Mouse (Mus musculus) kidney, embryonic 15.5 days (tissue): ENCODE data around the gene Zbtb20. TPM values are rescaled to one million over a fixed set of nuclear protein-coding genes. Genes with fewer than 3 reads are reported as not detected.

ENCODE experiments used
- ATAC-seq: fragments of 200-750 bp; cut with Nextera tagmentation; replicated peaks from 2 replicates; pipeline ENCODE4 v1.8.0; 2017; ENCODE audit warnings: moderate TSS enrichment; ENCODE audit not compliant: low FRiP score
- H3K27ac ChIP-seq: fragments of 300-500 bp; sonication (generic); 2 replicates; pipeline ENCODE4 v1.5.1; 2015; ENCODE audit warnings: mild to moderate bottlenecking, inconsistent platforms
- H3K27me3 ChIP-seq: fragments of 300-500 bp; sonication (generic); 2 replicates; pipeline ENCODE4 v1.6.1; 2015; ENCODE audit warnings: inconsistent platforms
- H3K36me3 ChIP-seq: fragments of 300-500 bp; sonication (generic); 2 replicates; pipeline ENCODE4 v1.6.1; 2015; ENCODE audit warnings: inconsistent platforms
- H3K4me1 ChIP-seq: fragments of 300-500 bp; sonication (generic); 2 replicates; pipeline ENCODE4 v1.6.1; 2015; ENCODE audit warnings: inconsistent platforms
- H3K4me2 ChIP-seq: fragments of 300-500 bp; sonication (generic); 2 replicates; pipeline ENCODE4 v1.6.1; 2015; ENCODE audit warnings: moderate library complexity, mild to moderate bottlenecking, inconsistent platforms
- H3K4me3 ChIP-seq: fragments of 300-500 bp; sonication (generic); replicated peaks from 2 replicates; pipeline ENCODE4 v1.5.1; 2015; ENCODE audit warnings: mild to moderate bottlenecking, inconsistent platforms
- H3K9ac ChIP-seq: fragments of 300-500 bp; sonication (generic); 2 replicates; pipeline ENCODE4 v1.6.1; 2015; ENCODE audit warnings: mild to moderate bottlenecking, inconsistent platforms
- H3K9me3 ChIP-seq: fragments of 300-500 bp; sonication (generic); replicated peaks from 2 replicates; pipeline ENCODE4 v1.6.1; 2016; ENCODE audit warnings: inconsistent platforms
- WGBS: fragments of 180-500 bp; shearing (Covaris S2); methylation state at CpG from one replicate; pipeline ENCODE4 v1.1.7; 2015; ENCODE audit warnings: mixed read lengths; 5-methylcytosine and 5-hydroxymethylcytosine counted together
- polyA plus RNA-seq: library from polyadenylated mRNA; unstranded; fragments of >200 nt; fragmentation: Nextera tagmentation; extraction: Ambion mirVana; gene quantifications from 2 replicates; pipeline ENCODE4 v1.2.1, GENCODE M21; 2015

The Zbtb20 gene
- polyA plus RNA-seq, 1 experiment from 2014 or later: 41.2 TPM

DNA sequence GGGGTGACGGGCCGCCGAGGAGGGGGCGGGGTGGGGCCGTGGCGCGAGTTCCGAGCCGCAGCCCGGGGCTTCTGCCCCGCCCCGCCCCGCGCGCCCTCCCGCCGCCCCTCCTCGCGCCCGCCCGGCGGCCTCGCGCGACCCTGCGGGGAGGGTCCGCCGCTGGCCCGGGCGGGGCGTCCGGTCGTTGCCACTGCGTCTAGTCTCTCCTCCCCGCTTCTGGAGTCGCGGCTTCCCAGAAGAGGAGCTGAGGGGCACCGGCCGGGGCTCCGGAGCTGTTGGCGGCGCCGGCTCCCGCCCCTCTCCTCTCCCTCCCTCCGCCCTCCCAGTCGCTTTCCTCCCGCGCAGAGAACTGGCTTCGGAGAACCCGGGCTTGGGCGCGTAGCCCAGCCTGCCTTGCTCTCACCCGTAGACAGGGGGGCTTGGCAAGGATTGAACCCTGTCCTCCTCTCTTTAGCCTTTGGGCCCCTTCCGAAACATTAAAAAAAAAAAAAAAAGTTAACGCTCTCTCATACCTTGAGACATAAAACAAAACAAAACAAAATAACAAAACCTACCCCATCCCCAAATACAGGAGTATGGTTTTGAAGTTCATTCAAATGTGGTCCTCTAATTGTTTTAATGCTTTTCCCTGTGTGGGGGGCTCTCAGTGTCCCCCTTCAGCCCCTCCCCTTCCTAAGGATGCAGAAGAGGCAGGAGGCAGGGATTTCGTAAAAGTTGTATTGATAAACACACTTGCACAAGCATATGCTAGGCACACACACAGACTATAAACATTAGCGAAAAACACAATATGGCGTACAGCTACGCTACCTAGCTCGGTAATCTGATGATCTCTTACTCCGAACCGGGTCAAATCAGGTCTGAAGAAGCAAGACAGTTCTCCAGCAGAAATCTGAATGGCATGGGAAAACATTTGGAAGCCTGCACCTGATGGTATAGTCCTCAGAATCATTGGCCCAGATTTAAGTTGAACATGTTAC, 630 bp downstream of the Zbtb20 start:
- Histone ChIP-seq H3K36me3 (no peaks in the 10 kb centered on the region), H3K9ac (peak overlapping the region; percentile 70), H3K27me3 (no peaks in the 10 kb centered on the region), H3K4me3 (peak overlapping the region; percentile 70), H3K4me1 (peaks cover 13% of the 10 kb centered on the region; the same call in 1 of the 2 replicates), H3K27ac (peak overlapping the region; percentile 100), H3K4me2 (peak overlapping the region; percentile 66), H3K9me3 (no peaks in the 10 kb centered on the region)
- WGBS: under 1% methylated on average over 45 of the region's 62 CpGs
- peak; percentile 66 for ATAC-seq

DNA sequence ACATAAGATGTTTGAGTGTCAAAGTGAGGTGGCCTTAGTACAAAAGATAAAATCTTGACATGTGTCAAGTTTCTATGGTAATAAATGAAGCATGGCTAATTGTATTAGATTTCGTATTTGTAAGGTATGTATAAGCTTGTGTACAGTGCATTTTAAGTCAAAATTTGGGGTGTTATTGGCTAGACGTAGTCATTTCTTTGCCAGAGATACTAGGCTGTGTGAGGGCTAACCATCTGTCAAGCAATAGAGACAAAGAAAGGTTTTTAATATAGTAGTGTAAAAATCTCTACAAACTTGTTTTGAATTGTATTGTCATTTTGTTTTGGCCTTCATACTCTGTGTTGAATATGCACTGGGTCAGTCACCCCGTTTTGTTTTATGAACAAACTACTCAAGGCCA, 4.4 kb downstream of the Zbtb20 start:
- no peak overlapping the region for H3K27ac ChIP-seq
- H3K4me2 ChIP-seq: no peak overlapping the region
- no peaks in the 10 kb centered on the region for H3K27me3 ChIP-seq
- H3K36me3 ChIP-seq: no peaks in the 10 kb centered on the region
- WGBS: 73% methylated on average over 3 of the region's 3 CpGs
- H3K4me3 ChIP-seq: no peak overlapping the region
- no peak overlapping the region for H3K9ac ChIP-seq
- H3K4me1 ChIP-seq: peaks cover 10% of the 10 kb centered on the region; the same call in 1 of the 2 replicates
- no peak for ATAC-seq
- H3K9me3 ChIP-seq: no peaks in the 10 kb centered on the region

DNA sequence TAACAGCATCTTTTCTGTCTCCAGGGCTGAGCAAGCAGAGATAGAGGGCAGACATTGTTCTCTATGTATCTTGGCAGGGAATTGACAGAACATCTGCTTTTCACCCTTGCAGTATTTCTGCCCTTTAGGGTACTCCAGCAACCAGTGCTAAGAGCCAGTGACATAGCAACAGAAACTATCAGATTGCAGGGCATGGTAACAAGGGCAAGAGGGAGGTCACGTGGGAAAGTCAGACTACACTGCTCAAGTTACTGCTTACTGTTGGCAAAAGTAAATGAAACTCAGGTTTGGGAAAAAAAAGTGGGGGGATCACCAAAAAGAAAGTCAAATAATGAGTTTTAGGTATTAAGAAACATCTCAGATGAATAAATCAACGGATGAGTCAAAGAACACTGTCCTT, 9.9 kb downstream of the Zbtb20 start:
- WGBS: 40% methylated on average over 2 of the region's 2 CpGs
- H3K4me1 ChIP-seq: peaks cover 9% of the 10 kb centered on the region; the same call in 1 of the 2 replicates
- peak; percentile 89 for ATAC-seq

DNA sequence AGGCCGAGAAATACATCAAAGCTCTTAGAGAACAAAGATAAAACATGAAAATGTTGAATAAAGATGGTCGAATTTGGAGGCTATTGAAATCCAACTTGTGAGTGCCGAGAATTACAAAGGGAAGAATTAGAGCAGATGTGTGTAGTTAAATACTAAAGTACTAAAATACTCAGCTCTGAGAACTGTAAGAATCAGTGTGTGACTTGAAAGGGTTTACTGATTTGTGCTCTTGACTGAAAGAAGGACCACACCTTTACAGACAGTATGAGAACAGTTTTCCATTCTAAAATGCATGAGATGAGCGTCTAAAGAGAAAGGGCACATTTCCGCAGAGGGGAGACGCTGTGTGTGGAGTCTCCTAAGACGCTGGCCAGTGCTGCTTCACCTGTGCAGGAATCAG, 10.3 kb downstream of the Zbtb20 start:
- Histone ChIP-seq H3K4me1 (peaks cover 9% of the 10 kb centered on the region; the same call in 1 of the 2 replicates), H3K27ac (no peak overlapping the region), H3K4me2 (no peak overlapping the region), H3K4me3 (no peak overlapping the region), H3K27me3 (no peaks in the 10 kb centered on the region), H3K9ac (no peak overlapping the region), H3K36me3 (no peaks in the 10 kb centered on the region), H3K9me3 (no peaks in the 10 kb centered on the region)
- WGBS: 75% methylated on average over 7 of the region's 7 CpGs
- ATAC-seq: no peak

More for the DNA sequence above, 9.9 kb downstream of the Zbtb20 start:
- no peak overlapping the region for H3K4me3 ChIP-seq
- H3K9me3 ChIP-seq: no peaks in the 10 kb centered on the region
- no peaks in the 10 kb centered on the region for H3K36me3 ChIP-seq
- H3K27ac ChIP-seq: 0 out of 2 replicates have a peak overlapping the region, but pooled peaks have one; percentile 9
- no peak overlapping the region for H3K9ac ChIP-seq
- H3K27me3 ChIP-seq: no peaks in the 10 kb centered on the region
- no peak overlapping the region for H3K4me2 ChIP-seq

DNA sequence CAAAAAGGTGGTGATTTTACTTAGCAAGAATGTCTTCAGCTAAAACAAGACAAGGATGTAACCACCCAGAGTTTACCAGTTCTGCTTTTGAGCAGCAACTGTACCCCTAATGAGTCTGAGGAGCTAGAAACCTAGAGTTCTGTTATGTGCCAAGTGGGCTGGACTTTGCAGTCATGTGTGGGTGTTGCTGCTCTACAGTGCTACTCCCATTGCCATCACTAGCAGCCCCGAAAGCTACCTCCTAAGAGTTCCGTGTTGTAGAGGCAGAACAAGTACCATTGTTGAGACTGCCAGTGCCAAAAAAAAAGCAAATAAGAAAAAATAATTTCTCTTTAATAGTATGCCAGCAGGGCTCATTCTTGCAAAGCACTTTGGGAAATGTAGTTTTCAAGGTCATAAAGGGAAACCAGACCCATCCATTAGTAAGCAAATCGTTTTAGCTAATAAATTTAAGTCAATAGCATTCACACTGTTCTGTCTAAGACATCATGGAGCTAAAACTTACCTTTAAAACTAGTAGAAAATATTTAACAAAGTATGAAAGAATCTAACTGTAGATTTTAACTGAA, 21.5 kb downstream of the Zbtb20 start:
- 70% methylated on average over 3 of the region's 3 CpGs for WGBS
- no peaks in the 10 kb centered on the region for H3K36me3 ChIP-seq

DNA sequence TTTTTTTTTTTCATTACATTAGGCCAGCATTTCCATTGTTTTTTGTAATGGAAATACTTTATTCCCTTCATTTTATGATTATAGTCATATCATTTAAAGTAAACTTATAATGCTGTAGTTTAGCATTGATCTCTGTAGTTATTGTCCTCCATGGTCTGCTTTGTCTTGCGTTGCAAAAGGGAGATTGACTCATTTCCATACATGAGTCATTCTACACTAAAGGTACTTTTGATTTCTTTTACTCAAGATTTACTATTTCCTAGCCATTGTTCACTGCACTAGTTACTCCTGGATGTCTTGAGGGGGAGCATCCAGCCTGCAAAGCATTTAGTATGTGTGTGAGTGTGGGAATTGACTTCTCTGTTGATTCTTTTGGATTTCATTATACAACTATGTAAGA, 24.6 kb downstream of the Zbtb20 start:
- no peaks in the 10 kb centered on the region for H3K27me3 ChIP-seq
- H3K4me1 ChIP-seq: no peaks in the 10 kb centered on the region
- no peaks in the 10 kb centered on the region for H3K9me3 ChIP-seq
- no peak overlapping the region for H3K4me3 ChIP-seq
- 79% methylated on average over 1 of the region's 1 CpGs for WGBS
- no peak overlapping the region for H3K4me2 ChIP-seq
- H3K27ac ChIP-seq: no peak overlapping the region
- no peak for ATAC-seq
- no peaks in the 10 kb centered on the region for H3K36me3 ChIP-seq
- no peak overlapping the region for H3K9ac ChIP-seq

More for the DNA sequence above, 21.5 kb downstream of the Zbtb20 start:
- Histone ChIP-seq H3K4me3 (no peak overlapping the region), H3K27ac (no peak overlapping the region), H3K27me3 (no peaks in the 10 kb centered on the region), H3K9ac (no peak overlapping the region), H3K4me1 (no peaks in the 10 kb centered on the region), H3K9me3 (no peaks in the 10 kb centered on the region), H3K4me2 (no peak overlapping the region)
- ATAC-seq: no peak

DNA sequence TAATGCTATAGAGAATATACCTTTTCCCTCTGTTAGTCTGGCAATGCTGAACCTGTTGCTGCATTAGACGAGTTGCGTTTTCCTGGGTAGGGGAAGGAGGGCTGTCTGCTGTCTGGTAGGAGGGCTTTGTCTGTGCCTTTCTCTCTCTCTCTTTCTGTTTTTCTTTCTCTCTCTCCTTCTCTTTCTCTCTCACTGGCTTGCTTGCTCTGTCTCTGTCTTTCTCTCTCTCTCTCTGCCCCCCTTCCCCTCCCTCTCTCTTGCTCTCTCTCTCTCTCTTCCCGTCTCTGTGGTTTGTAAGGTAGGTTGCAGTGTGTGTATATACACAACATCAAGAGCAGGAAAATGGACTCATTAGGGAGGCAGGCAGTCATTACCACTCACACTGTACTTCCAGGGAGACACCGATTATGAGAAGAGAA, 31.6 kb downstream of the Zbtb20 start:
- ATAC-seq: peak; percentile 91
- H3K4me1 ChIP-seq: 0 out of 2 replicates have a peak, but pooled peaks cover 2% of the 10 kb centered on the region
- peak overlapping the region; percentile 38 for H3K4me3 ChIP-seq
- 13% methylated on average over 4 of the region's 4 CpGs for WGBS
- H3K36me3 ChIP-seq: no peaks in the 10 kb centered on the region
- peak overlapping the region; percentile 83 for H3K27ac ChIP-seq
- no peaks in the 10 kb centered on the region for H3K9me3 ChIP-seq
- H3K4me2 ChIP-seq: peak overlapping the region; percentile 55
- H3K27me3 ChIP-seq: no peaks in the 10 kb centered on the region
- peak overlapping the region; percentile 25 for H3K9ac ChIP-seq

DNA sequence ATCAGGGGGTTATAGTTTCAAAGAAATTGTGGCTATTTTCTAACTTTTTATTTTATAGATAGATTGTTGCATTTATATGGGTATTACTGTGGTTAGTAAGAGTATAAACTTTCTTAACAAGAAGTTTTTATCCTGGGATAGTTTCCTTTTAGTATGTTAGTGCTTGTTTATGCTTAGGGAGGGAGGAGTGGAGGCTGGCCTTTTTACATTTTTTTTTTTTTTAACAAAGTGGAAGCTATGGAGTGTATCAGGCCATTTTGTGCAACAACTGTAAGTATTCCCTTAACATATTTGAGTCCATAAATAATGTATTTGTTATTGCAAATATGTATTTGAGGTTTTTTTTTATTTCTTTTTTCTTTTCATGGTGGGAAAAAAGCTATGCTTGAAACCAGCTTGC, 32.7 kb downstream of the Zbtb20 start:
- Histone ChIP-seq H3K9me3 (no peaks in the 10 kb centered on the region), H3K4me2 (peak overlapping the region; percentile 37), H3K27me3 (no peaks in the 10 kb centered on the region), H3K27ac (no peak overlapping the region), H3K9ac (no peak overlapping the region), H3K36me3 (no peaks in the 10 kb centered on the region), H3K4me1 (0 out of 2 replicates have a peak, but pooled peaks cover 2% of the 10 kb centered on the region), H3K4me3 (peak overlapping the region; percentile 13; the same call in 1 of the 2 replicates)
- ATAC-seq: no peak

DNA sequence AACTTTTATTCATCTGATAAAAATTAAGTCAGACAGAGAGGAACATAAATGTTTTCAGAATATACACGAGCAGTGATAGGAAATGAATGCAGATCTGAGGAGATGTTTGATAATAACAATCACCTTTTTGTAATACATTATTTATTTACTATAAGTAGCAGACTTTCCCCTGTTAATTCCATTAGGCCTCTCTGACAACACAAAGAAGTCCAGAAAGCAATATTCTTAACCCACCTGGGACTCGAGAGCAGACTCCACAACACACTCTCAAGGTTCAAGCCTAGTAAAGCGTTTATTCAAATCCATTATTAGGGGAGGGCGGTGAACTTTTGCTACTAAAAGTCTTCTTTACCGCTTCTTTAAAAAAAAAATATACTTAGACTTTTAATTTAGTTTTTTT, 33.2 kb downstream of the Zbtb20 start:
- no peaks in the 10 kb centered on the region for H3K9me3 ChIP-seq
- no peaks in the 10 kb centered on the region for H3K27me3 ChIP-seq
- no peak for ATAC-seq
- H3K36me3 ChIP-seq: no peaks in the 10 kb centered on the region
- 0 out of 2 replicates have a peak, but pooled peaks cover 2% of the 10 kb centered on the region for H3K4me1 ChIP-seq
- H3K9ac ChIP-seq: no peak overlapping the region
- H3K4me2 ChIP-seq: peak overlapping the region; percentile 27; the same call in 1 of the 2 replicates
- peak overlapping the region; percentile 14; the same call in 1 of the 2 replicates for H3K4me3 ChIP-seq
- H3K27ac ChIP-seq: no peak overlapping the region
- WGBS: 61% methylated on average over 5 of the region's 5 CpGs

DNA sequence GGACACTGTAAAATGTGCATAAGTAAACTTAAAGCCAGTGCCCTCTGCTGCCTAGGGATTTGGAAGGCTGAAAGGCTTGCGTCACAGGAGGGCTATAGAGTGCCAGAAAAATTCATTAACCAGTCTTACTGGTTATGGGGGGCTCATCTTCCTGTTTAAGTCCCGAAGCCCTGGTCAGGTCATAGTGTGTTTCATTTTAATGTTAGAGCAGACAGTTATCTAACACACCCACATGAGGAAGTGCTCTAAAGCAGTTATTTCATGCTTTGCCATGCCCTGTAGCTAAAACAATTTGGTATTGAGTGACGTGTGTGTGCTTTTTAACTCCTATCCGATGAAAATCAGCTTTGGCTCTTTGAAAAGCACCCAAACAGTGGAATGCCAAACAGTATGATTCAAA, 34.3 kb downstream of the Zbtb20 start:
- Histone ChIP-seq H3K27me3 (no peaks in the 10 kb centered on the region), H3K4me1 (peaks cover 2% of the 10 kb centered on the region; the same call in 1 of the 2 replicates), H3K9ac (no peak overlapping the region), H3K27ac (peak overlapping the region; percentile 51; the same call in 1 of the 2 replicates), H3K4me3 (no peak overlapping the region), H3K36me3 (no peaks in the 10 kb centered on the region), H3K9me3 (no peaks in the 10 kb centered on the region), H3K4me2 (peak overlapping the region; percentile 29)
- WGBS: 28% methylated on average over 4 of the region's 4 CpGs
- ATAC-seq: no peak

DNA sequence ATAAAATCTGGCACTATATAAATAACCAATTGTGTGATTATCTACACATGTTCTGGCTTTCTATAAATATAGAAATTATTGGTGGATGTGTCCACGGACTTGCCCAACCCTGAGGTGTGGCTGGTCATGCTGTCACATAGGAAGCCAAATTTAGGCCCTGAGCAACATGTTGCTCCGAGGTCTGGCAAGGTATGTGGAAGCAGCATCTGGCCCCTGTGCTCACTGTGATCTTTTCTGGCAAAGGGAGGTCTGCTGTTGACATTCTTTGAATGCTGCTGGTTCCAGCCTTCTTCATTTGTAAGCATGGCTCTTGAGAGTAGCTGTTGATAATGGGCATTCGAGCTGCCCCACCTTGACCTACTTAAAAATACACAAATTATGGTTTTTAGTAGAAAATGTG, 35.0 kb downstream of the Zbtb20 start:
- H3K9ac ChIP-seq: no peak overlapping the region
- peaks cover 2% of the 10 kb centered on the region; the same call in 1 of the 2 replicates for H3K4me1 ChIP-seq
- H3K4me3 ChIP-seq: no peak overlapping the region
- H3K4me2 ChIP-seq: no peak overlapping the region
- no peaks in the 10 kb centered on the region for H3K36me3 ChIP-seq
- no peak overlapping the region for H3K27ac ChIP-seq
- H3K27me3 ChIP-seq: no peaks in the 10 kb centered on the region
- H3K9me3 ChIP-seq: no peaks in the 10 kb centered on the region
- 73% methylated on average over 3 of the region's 3 CpGs for WGBS
- ATAC-seq: no peak

DNA sequence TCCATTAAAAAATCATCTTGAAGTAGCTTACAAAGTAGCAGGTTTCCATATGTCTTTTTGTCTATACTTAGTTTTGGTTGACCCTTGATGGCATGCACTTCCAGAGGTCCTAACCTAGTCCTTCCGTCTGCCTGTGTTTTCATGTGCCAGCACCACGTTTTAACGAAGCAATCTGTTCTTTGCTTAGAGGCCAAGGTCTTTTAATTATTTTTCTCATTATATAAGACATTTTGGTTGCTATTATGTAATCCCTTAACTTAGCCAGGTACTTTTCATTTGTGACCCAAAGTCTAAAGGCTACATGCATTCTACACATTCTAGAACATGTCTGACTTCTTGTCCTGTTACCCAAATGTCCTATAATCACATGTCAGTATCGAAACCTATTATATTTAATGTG, 35.6 kb downstream of the Zbtb20 start:
- Histone ChIP-seq H3K27me3 (no peaks in the 10 kb centered on the region), H3K36me3 (no peaks in the 10 kb centered on the region), H3K9ac (no peak overlapping the region), H3K4me3 (no peak overlapping the region), H3K4me2 (no peak overlapping the region), H3K9me3 (no peaks in the 10 kb centered on the region), H3K4me1 (peaks cover 2% of the 10 kb centered on the region; the same call in 1 of the 2 replicates), H3K27ac (no peak overlapping the region)
- no peak for ATAC-seq
- WGBS: 88% methylated on average over 4 of the region's 4 CpGs
